Mouse (Mus musculus) neural tube, embryonic 12.5 days (tissue): ENCODE results near the gene Abcb1b. TPM values are rescaled to one million over a fixed set of nuclear protein-coding genes. Genes with fewer than 3 reads are reported as not detected.
"Not testable (repeated sequence)": the region's sequence is repeated elsewhere in the genome, so short reads cannot be mapped to it uniquely, and the experiment has no call there.

ENCODE experiments used
- ATAC-seq: fragments of 200-750 bp; cut with Nextera tagmentation; 2 replicates; pipeline ENCODE4 v1.8.0; 2017; ENCODE audit warnings: low read depth, mild to moderate bottlenecking, moderate TSS enrichment, moderate library complexity; ENCODE audit not compliant: low FRiP score
- H3K27ac ChIP-seq: fragments of 300-500 bp; sonication (generic); 2 replicates; pipeline ENCODE4 v1.5.1; 2016
- H3K27me3 ChIP-seq: fragments of 300-500 bp; sonication (generic); replicated peaks from 2 replicates; pipeline ENCODE4 v1.6.1; 2016; ENCODE audit warnings: mild to moderate bottlenecking
- H3K36me3 ChIP-seq: fragments of 300-500 bp; sonication (generic); 2 replicates; pipeline ENCODE4 v1.6.1; 2016; ENCODE audit warnings: mild to moderate bottlenecking
- H3K4me1 ChIP-seq: fragments of 300-500 bp; sonication (generic); 2 replicates; pipeline ENCODE4 v1.6.1; 2016
- H3K4me2 ChIP-seq: fragments of 300-500 bp; sonication (generic); replicated peaks from 2 replicates; pipeline ENCODE4 v1.6.1; 2016; ENCODE audit warnings: mild to moderate bottlenecking
- H3K4me3 ChIP-seq: fragments of 300-500 bp; sonication (generic); 2 replicates; pipeline ENCODE4 v1.5.1; 2016
- H3K9ac ChIP-seq: fragments of 300-500 bp; sonication (generic); 2 replicates; pipeline ENCODE4 v1.6.1; 2016; ENCODE audit warnings: mild to moderate bottlenecking
- H3K9me3 ChIP-seq: fragments of 300-500 bp; sonication (generic); 2 replicates; pipeline ENCODE4 v1.6.1; 2016; ENCODE audit warnings: mild to moderate bottlenecking
- WGBS: fragments of 180-500 bp; shearing (Covaris S2); methylation state at CpG from one replicate; pipeline ENCODE4 v1.1.7; 2016; 5-methylcytosine and 5-hydroxymethylcytosine counted together
- polyA plus RNA-seq: library from polyadenylated mRNA; unstranded; fragments of >200 nt; fragmentation: Nextera tagmentation; extraction: Ambion mirVana; gene quantifications from 2 replicates; pipeline ENCODE4 v1.2.1, GENCODE M21; 2016

Gene Abcb1b
- 0.74 and 0.89 TPM in 2 replicates for polyA plus RNA-seq

DNA sequence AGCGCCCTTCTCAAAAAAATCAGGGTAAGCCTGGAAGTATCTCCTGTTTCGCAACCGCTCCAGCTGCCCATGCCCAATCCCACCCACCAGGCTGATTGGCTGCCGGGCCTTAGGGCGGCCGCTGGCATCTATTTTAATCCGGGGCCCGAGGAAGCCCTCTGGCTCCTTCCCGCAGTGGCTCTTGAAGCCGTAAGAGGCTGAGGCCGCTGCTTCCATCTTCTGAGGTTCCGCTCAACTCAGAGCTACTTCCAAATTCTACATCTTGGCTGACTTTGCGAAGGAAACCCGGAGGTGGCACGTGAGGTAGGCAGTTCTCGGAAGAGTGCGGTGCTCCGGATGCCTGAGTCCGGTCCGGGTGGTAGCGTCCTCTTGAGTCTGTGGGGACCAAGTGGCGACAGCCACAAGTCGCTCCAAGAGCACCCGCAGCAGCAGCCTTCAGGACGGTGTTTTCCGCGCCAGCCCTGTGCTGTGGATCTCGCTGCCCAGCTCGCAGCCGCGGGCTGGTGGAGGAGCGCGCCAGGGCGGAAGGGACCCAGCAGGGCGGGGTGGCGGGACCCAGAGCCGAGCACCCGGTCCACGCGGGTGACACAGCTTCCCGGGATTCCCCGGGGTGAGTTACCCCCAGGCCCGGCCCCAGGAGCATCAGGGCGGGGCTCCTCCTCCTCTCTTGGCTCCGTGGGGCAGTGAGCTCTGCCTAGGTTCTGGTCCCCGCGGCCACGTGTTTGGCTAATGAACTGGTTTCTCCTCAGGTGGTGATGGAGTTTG is at the start of gene Abcb1b:
Gene Abcb1b, plus strand, starts transcription at position 161 of the 765 bp plus-strand sequence.
- Histone ChIP-seq H3K4me1 (peaks cover 3% of the 10 kb centered on the region; the same call in 1 of the 2 replicates), H3K9me3 (no peaks in the 10 kb centered on the region), H3K4me3 (peak within 1 kb of the TSS; percentile 54), H3K27me3 (0 out of 2 replicates have a peak, but pooled peaks cover 3% of the 10 kb centered on the region), H3K27ac (no peak within 1 kb of the TSS), H3K9ac (peak within 1 kb of the TSS; percentile 61), H3K4me2 (peak within 1 kb of the TSS; percentile 98), H3K36me3 (no peaks in the 10 kb centered on the region)
- under 1% methylated on average over 48 of the region's 48 CpGs for WGBS
- ATAC-seq: peak; percentile 93

GRCm38 (mm10) chr5:8772866-8773265 is 25.1 kb upstream of the Abcb1b start:
- no peak for ATAC-seq
- H3K4me3 ChIP-seq: no peak overlapping the region
- H3K36me3 ChIP-seq: no peaks in the 10 kb centered on the region
- H3K4me2 ChIP-seq: no peak overlapping the region
- no peaks in the 10 kb centered on the region for H3K9me3 ChIP-seq
- H3K9ac ChIP-seq: no peak overlapping the region
- no peaks in the 10 kb centered on the region for H3K27me3 ChIP-seq
- no peak overlapping the region for H3K27ac ChIP-seq
- H3K4me1 ChIP-seq: no peaks in the 10 kb centered on the region
- 66% methylated on average over 3 of the region's 3 CpGs for WGBS

- H3K4me2 ChIP-seq: no peak overlapping the region
- 92% methylated on average over 2 of the region's 2 CpGs for WGBS
- H3K27me3 ChIP-seq: no peaks in the 10 kb centered on the region
- no peak for ATAC-seq
- no peak overlapping the region for H3K27ac ChIP-seq
- H3K9ac ChIP-seq: no peak overlapping the region
- no peaks in the 10 kb centered on the region for H3K9me3 ChIP-seq
- no peaks in the 10 kb centered on the region for H3K36me3 ChIP-seq
- H3K4me3 ChIP-seq: no peak overlapping the region
- H3K4me1 ChIP-seq: no peaks in the 10 kb centered on the region
Observed at GRCm38 (mm10) chr5:8778311-8778710, 19.6 kb upstream of the Abcb1b start.

GRCm38 (mm10) chr5:8778751-8779150 is 19.2 kb upstream of the Abcb1b start:
- WGBS: 94% methylated on average over 2 of the region's 2 CpGs
- no peak overlapping the region for H3K27ac ChIP-seq
- no peaks in the 10 kb centered on the region for H3K36me3 ChIP-seq
- no peaks in the 10 kb centered on the region for H3K27me3 ChIP-seq
- H3K4me2 ChIP-seq: no peak overlapping the region
- H3K4me3 ChIP-seq: no peak overlapping the region
- H3K9me3 ChIP-seq: no peaks in the 10 kb centered on the region
- no peaks in the 10 kb centered on the region for H3K4me1 ChIP-seq
- ATAC-seq: no peak
- no peak overlapping the region for H3K9ac ChIP-seq

DNA sequence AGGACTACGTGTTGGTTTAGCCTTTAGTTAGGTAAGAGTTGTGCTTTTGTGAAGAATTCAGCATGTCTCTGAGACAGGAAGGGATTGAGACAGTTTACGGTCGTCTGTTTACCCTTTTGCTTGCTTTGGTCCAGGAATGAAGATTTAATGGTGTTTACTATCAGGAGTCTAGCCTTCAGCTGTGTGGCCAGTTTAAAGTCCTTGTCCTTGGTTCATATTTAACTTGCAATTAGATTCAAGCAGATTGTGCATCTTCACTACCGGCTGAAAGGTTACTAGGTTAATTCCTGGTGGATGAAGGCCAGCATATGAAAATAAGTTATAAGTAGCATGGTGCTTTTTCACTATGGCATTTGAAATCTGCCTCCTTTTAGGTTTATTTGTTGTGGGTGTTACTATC is 5.7 kb upstream of the Abcb1b start:
- Histone ChIP-seq H3K4me2 (no peak overlapping the region), H3K9me3 (no peaks in the 10 kb centered on the region), H3K27me3 (0 out of 2 replicates have a peak, but pooled peaks cover 3% of the 10 kb centered on the region), H3K9ac (no peak overlapping the region), H3K36me3 (no peaks in the 10 kb centered on the region), H3K4me1 (no peaks in the 10 kb centered on the region), H3K27ac (no peak overlapping the region), H3K4me3 (no peak overlapping the region)
- 75% methylated on average over 4 of the region's 4 CpGs for whole genome bisulfite sequencing
- no peak for ATAC-seq

DNA sequence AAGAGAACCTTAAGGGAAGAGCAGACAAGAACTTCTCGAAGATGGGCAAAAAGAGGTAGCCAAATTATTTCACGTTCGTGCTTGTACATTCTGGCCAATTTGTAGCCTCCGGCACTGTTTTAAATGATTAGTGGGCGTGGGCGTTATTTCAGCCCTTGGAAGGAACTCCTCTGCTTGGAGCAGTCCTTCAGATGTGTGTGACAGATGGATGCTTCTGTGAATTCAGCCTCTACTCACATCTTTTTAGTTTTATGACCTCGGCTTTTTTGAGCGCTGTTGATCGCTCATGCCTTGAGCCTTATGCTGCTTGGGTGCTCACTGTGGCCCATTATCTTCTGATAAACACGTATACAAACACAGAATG is 787 bp downstream of the Abcb1b start:
- Histone ChIP-seq H3K4me3 (peak overlapping the region; percentile 54), H3K27ac (no peak overlapping the region), H3K36me3 (no peaks in the 10 kb centered on the region), H3K4me1 (peaks cover 3% of the 10 kb centered on the region; the same call in 1 of the 2 replicates), H3K9ac (peak overlapping the region; percentile 61), H3K9me3 (no peaks in the 10 kb centered on the region), H3K27me3 (0 out of 2 replicates have a peak, but pooled peaks cover 3% of the 10 kb centered on the region), H3K4me2 (peak overlapping the region; percentile 98)
- WGBS: 20% methylated on average over 10 of the region's 10 CpGs
- ATAC-seq: 0 out of 2 replicates have a peak, but pooled peaks have one; percentile 25

- Histone ChIP-seq H3K9ac (no peak overlapping the region), H3K36me3 (no peaks in the 10 kb centered on the region), H3K4me2 (no peak overlapping the region), H3K27me3 (no peaks in the 10 kb centered on the region), H3K4me1 (no peaks in the 10 kb centered on the region), H3K4me3 (no peak overlapping the region), H3K27ac (no peak overlapping the region), H3K9me3 (no peaks in the 10 kb centered on the region)
- 88% methylated on average over 5 of the region's 5 CpGs for WGBS
- ATAC-seq: no peak
Observed at GRCm38 (mm10) chr5:8805742-8806141, 7.8 kb downstream of the Abcb1b start.

DNA sequence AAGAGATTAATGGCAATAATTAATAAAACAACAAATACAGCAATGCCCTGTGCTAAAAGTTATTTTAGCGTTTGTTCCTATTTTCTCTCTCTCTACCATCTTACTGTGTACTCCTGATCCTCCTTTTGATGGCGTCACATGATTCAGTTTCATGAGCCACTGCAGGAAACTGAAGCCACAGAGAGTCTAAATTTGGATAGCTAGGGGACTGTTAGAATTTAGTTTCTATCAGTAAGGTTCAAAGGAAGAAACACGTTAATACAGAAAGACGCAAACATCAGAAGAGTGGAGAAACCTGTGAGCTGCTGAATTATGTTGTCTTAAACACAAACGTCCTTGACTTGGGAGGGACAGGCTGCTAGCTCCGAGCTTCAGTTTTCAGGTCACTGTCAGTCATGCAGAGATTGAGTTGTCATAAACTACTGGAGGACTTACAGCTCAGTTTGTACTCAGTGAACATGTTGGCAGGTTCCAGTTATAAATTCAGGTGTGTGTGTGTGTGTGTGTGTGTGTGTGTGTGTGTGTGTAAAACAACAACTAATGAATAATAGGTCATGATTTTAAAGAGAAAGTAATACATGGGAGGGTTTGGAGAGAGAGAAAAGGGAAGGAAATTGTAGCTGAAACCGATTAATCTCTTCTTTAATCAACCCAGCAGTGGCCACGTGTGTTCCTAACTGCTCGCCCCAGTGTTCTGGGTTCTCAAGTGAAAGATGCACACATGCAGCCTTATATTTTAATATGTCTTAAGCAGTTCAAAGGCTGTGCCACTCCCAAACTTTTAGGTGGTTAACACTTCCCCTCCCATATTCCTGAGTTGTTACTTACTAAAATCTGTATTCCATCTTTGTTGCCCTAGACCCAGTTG is 9.4 kb downstream of the Abcb1b start:
- Histone ChIP-seq H3K4me3 (no peak overlapping the region), H3K36me3 (no peaks in the 10 kb centered on the region), H3K27ac (no peak overlapping the region), H3K27me3 (no peaks in the 10 kb centered on the region), H3K4me1 (no peaks in the 10 kb centered on the region), H3K9me3 (no peaks in the 10 kb centered on the region), H3K4me2 (no peak overlapping the region), H3K9ac (no peak overlapping the region)
- 87% methylated on average over 9 of the region's 9 CpGs for WGBS
- ATAC-seq: no peak

GRCm38 (mm10) chr5:8813872-8814271 is 15.9 kb downstream of the Abcb1b start:
- Histone ChIP-seq H3K4me1 (no peaks in the 10 kb centered on the region), H3K4me2 (no peak overlapping the region), H3K9me3 (no peaks in the 10 kb centered on the region), H3K27me3 (no peaks in the 10 kb centered on the region), H3K36me3 (no peaks in the 10 kb centered on the region), H3K9ac (no peak overlapping the region), H3K27ac (no peak overlapping the region), H3K4me3 (no peak overlapping the region)
- WGBS: 89% methylated on average over 1 of the region's 1 CpGs
- ATAC-seq: no peak

DNA sequence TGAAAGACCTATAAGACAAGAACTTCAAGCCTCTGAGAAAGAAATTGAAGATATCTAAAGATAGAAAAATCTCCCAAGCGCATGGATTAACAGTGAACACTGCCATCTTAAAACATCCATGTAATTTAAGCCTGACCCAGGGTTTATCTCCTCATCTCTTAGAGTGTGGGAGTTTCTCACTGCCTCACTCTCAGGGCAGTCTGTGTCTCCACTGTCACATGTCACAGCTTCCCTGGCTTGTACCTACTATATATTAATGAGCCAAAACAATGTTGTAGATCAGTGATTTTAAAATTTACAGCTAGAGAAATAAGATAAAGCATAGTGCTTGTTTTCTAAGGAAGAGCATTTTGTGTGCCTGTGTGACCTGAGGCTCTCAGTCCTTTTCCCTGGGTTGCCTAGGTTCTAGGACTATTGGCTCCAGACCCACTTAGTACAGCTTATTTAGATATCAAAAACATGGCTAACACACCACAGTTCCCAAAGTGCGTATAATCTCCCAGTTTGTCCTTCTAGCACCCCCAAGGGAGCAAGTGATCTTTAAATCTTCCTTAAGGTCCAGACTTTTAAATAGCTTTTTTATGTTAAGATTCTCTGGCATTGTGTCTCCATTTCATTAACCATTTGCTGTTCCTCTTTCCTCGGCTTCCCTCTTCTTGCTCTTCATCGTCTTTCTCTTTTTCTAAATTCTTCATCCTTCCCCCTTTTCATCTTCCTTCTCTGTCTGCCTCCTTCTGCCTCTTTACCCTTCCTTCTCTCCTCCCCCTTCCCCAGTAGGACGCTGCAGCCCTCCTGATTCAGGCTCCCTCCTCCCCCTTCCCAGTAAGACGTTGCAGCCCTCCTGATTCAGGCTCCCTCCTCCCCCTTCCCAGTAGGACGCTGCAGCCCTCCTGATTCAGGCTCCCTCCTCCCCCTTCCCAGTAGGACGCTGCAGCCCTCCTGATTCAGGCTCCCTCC is 22.0 kb downstream of the Abcb1b start:
- Histone ChIP-seq H3K36me3 (no peaks in the 10 kb centered on the region), H3K27me3 (no peaks in the 10 kb centered on the region), H3K9ac (0 out of 2 replicates have a peak overlapping the region, but pooled peaks have one; percentile 42), H3K4me3 (peak overlapping the region; percentile 15), H3K27ac (no peak overlapping the region), H3K4me2 (peak overlapping the region; percentile 56), H3K9me3 (no peaks in the 10 kb centered on the region), H3K4me1 (peaks cover 8% of the 10 kb centered on the region; the same call in 1 of the 2 replicates)
- 0 out of 2 replicates have a peak, but pooled peaks have one; percentile 46 for ATAC-seq
- 14% methylated on average over 7 of the region's 8 CpGs for WGBS

DNA sequence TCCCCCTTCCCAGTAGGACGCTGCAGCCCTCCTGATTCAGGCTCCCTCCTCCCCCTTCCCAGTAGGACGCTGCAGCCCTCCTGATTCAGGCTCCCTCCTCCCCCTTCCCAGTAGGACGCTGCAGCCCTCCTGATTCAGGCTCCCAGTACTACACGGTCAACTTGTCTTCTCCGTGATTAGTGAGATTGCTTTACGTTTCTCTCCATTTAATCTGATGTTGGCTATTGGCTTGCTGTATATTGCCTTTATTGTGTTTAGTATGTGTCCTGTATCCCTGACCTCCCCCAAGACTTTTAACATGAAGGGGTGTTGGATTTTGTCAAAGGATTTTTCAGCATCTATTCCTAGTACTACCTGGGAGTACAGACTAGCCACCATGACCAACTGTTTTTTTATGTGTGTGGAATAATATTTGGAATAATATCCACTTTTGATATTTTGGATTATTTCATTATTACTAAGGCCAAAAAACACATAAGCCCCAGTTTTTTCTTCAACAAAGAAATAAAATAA is 22.7 kb downstream of the Abcb1b start:
- not testable (repeated sequence) for H3K9ac ChIP-seq, H3K27ac ChIP-seq, H3K4me1 ChIP-seq, H3K36me3 ChIP-seq, H3K4me3 ChIP-seq, H3K9me3 ChIP-seq, H3K27me3 ChIP-seq
- 0 out of 2 replicates have a peak, but pooled peaks have one; percentile 27 for ATAC-seq
- peak overlapping the region; percentile 56 for H3K4me2 ChIP-seq
- under 1% methylated on average over 5 of the region's 6 CpGs for WGBS
